Mouse (Mus musculus) midbrain, postnatal 0 days (tissue): ENCODE measurements around the gene Wfikkn2. TPM values are rescaled to one million over a fixed set of nuclear protein-coding genes. Genes with fewer than 3 reads are reported as not detected.
A peak's percentile ranks its signal among the peaks of the same experiment; 100 is the strongest.

Source experiments
- ATAC-seq: fragments of 200-750 bp; cut with Nextera tagmentation; 2 replicates; pipeline ENCODE4 v1.8.0; 2017; ENCODE audit warnings: moderate number of reproducible peaks, mild to moderate bottlenecking, moderate TSS enrichment, moderate library complexity; ENCODE audit not compliant: low FRiP score
- DNase-seq: peaks from one replicate; pipeline ENCODE4 v3.0.0-alpha.2; 2015; ENCODE audit warnings: low spot score
- H3K27ac ChIP-seq: fragments of 300-500 bp; sonication (generic); 2 replicates; pipeline ENCODE4 v1.5.1; 2014; ENCODE audit warnings: low read depth, mild to moderate bottlenecking, low read length, mixed read lengths
- H3K27me3 ChIP-seq: fragments of 300-500 bp; sonication (generic); 2 replicates; pipeline ENCODE4 v1.6.1; 2014; ENCODE audit warnings: low read length, control low read depth, mixed read lengths; ENCODE audit not compliant: insufficient read depth
- H3K36me3 ChIP-seq: fragments of 300-500 bp; sonication (generic); 2 replicates; pipeline ENCODE4 v1.6.1; 2014; ENCODE audit warnings: low read length, control low read depth, mixed read lengths; ENCODE audit not compliant: insufficient read depth
- H3K4me1 ChIP-seq: fragments of 300-500 bp; sonication (generic); 2 replicates; pipeline ENCODE4 v1.6.1; 2014; ENCODE audit warnings: mild to moderate bottlenecking, control low read depth, antibody characterized with exemption, low read length, mixed read lengths; ENCODE audit not compliant: insufficient read depth
- H3K4me2 ChIP-seq: fragments of 300-500 bp; sonication (generic); 2 replicates; pipeline ENCODE4 v1.6.1; 2014; ENCODE audit warnings: low read depth, mild to moderate bottlenecking, low read length, mixed read lengths; ENCODE audit not compliant: poor library complexity, severe bottlenecking
- H3K4me3 ChIP-seq: fragments of 300-500 bp; sonication (generic); 2 replicates; pipeline ENCODE4 v1.5.1; 2014; ENCODE audit warnings: low read depth, mild to moderate bottlenecking, low read length, moderate library complexity
- H3K9ac ChIP-seq: fragments of 300-500 bp; sonication (generic); replicated peaks from 2 replicates; pipeline ENCODE4 v1.6.1; 2014; ENCODE audit warnings: mild to moderate bottlenecking, low read length, moderate library complexity, mixed read lengths; ENCODE audit not compliant: poor library complexity, severe bottlenecking
- H3K9me3 ChIP-seq: fragments of 300-500 bp; sonication (generic); 2 replicates; pipeline ENCODE4 v1.6.1; 2016; ENCODE audit warnings: low read length, control low read depth
- CTCF ChIP-seq: IDR thresholded peaks from 2 replicates; pipeline ENCODE4 v1.5.1; 2016; ENCODE audit warnings: antibody characterized with exemption, mild to moderate bottlenecking
- WGBS: fragments of 180-500 bp; shearing (Covaris S2); extraction: QIAGEN DNeasy Blood & Tissue Kit; methylation state at CpG from one replicate; pipeline ENCODE4 v1.1.7; 2014; 5-methylcytosine and 5-hydroxymethylcytosine counted together
- polyA plus RNA-seq: library from polyadenylated mRNA; unstranded; fragments of >200 nt; fragmentation: Nextera tagmentation; extraction: Ambion mirVana; gene quantifications from 2 replicates; pipeline ENCODE4 v1.2.1, GENCODE M21; 2015
- total RNA-seq: library from RNA; depleted of rRNA; stranded (reverse); fragments of >200 nt; gene quantifications from 2 replicates; pipeline ENCODE4 v1.2.3, GENCODE M21; 2014

Wfikkn2 gene
- total and polyA plus RNA-seq, 2 experiments from 2014 or later, result 2.6 to 10.0 TPM

GRCm38 (mm10) chr11:94216247-94216646, 29.6 kb downstream of the Wfikkn2 start:
- no peaks in the 10 kb centered on the region for H3K9me3 ChIP-seq
- TF ChIP-seq CTCF, result no peak
- H3K9ac ChIP-seq, result no peak overlapping the region
- H3K4me3 ChIP-seq, result no peak overlapping the region
- H3K27ac ChIP-seq, result no peak overlapping the region
- H3K4me2 ChIP-seq, result no peak overlapping the region
- no peaks in the 10 kb centered on the region; the same call in 1 of the 2 replicates for H3K4me1 ChIP-seq
- ATAC-seq, result no peak
- DNase-seq, result no peak
- peaks cover 12% of the 10 kb centered on the region; the same call in 1 of the 2 replicates for H3K36me3 ChIP-seq
- H3K27me3 ChIP-seq, result no peaks in the 10 kb centered on the region
- 36% methylated on average over 2 of the region's 2 CpGs for WGBS

DNA sequence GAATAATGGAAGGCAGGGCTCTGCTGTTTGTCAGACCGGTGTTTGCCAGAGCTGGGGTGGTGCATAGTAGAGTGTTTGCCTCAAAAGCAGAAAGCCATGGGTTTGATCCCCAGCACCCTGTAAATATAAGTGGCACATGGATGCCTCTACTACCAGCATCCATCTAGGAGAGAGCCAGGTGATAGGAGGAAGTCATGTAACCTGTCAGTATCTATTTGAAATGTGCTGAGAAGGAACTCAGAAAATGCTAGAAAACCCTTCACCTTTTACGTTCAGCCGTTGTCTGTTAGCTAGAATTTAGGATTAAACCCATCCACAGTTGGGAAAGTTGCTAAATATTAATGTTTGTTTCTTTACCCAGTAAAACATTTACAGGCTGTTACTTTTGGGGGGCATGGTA, 30.2 kb downstream of the Wfikkn2 start:
- Histone ChIP-seq H3K27ac (no peak overlapping the region), H3K4me1 (no peaks in the 10 kb centered on the region; the same call in 1 of the 2 replicates), H3K4me2 (no peak overlapping the region), H3K9ac (no peak overlapping the region), H3K36me3 (peaks cover 12% of the 10 kb centered on the region; the same call in 1 of the 2 replicates), H3K4me3 (no peak overlapping the region), H3K27me3 (no peaks in the 10 kb centered on the region), H3K9me3 (no peaks in the 10 kb centered on the region)
- TF ChIP-seq CTCF, result no peak
- 82% methylated on average over 3 of the region's 3 CpGs for WGBS
- DNase-seq (no peak), ATAC-seq (no peak)

DNA sequence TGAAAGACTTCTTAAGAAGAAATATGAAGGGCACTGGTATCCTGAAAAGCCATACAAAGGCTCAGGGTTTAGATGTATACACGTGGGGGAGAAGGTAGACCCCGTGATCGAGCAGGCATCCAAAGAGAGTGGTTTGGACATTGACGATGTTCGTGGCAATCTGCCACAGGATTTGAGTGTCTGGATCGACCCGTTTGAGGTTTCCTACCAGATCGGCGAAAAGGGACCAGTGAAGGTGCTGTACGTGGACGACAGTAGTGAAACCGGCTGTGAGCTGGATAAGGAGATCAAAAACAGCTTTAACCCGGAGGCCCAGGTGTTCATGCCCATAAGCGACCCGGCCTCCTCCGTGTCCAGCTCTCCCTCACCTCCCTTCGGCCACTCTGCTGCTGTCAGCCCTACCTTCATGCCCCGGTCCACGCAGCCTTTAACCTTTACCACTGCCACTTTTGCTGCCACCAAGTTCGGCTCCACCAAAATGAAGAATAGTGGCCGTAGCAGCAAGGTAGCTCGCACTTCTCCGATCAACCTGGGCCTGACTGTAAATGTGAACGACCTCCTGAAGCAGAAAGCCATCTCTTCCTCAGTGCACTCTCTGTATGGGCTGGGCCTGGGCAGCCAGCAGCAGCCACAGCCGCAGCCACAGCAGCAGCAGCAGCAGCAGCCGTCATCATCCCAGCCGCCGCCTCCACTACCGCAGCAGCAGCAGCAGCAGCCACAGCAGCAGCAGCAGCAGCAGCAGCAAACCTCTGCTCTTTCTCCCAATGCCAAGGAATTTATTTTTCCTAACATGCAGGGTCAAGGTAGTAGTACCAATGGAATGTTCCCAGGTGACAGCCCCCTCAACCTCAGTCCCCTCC, 31.8 kb downstream of the Wfikkn2 start:
- DNase-seq (no peak), ATAC-seq (no peak)
- no peak overlapping the region for H3K9ac ChIP-seq
- H3K27ac ChIP-seq, result no peak overlapping the region
- peak overlapping the region; percentile 99; the same call in 1 of the 2 replicates for H3K4me3 ChIP-seq
- H3K36me3 ChIP-seq, result peaks cover 12% of the 10 kb centered on the region; the same call in 1 of the 2 replicates
- peak overlapping the region; percentile 62 for H3K4me2 ChIP-seq
- H3K9me3 ChIP-seq, result no peaks in the 10 kb centered on the region
- 84% methylated on average over 29 of the region's 29 CpGs for WGBS
- H3K27me3 ChIP-seq, result no peaks in the 10 kb centered on the region
- H3K4me1 ChIP-seq, result no peaks in the 10 kb centered on the region; the same call in 1 of the 2 replicates
- no peak for TF ChIP-seq CTCF

DNA sequence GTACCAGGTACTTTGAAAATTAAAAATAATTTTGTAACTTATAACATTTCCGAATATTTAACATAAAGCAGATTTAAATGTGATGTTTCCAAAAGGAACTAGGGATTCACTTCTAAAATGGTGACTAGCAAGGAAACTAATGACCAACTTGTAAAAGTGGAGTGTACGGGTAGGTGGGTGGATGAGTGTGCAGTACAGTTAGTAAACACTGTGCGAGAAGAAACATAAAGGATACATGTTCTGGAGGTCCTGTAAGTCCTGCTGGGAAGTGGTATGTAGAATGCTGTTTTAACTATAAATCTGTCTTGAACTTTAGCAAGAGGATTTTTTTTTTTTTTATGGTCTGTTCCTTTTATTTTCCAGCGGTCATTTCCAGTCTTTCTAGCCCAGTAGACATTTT, 32.8 kb downstream of the Wfikkn2 start:
- H3K9ac ChIP-seq, result peak overlapping the region; percentile 99; the same call in 1 of the 2 replicates

DNA sequence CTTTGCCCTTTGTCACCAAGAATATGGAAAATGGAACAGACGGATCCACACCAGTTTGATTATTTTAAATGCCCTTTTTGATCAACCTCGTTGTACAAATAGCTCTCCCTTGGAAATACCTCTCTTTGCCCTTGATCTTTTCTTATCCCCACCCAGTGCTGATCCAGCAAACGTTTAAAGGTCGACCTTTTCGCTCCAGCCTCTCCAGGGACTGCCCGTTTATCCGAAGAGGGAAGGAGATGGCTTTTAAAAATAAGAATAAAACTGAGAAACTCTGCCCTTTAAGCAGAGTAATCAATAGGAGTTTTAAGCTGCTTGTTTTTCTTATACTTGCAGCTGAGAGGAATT, 33.3 kb downstream of the Wfikkn2 start:
- no peak for ATAC-seq
- Histone ChIP-seq H3K9me3 (no peaks in the 10 kb centered on the region), H3K36me3 (peaks cover 12% of the 10 kb centered on the region; the same call in 1 of the 2 replicates), H3K4me3 (peak overlapping the region; percentile 99), H3K9ac (peak overlapping the region; percentile 99), H3K27ac (peak overlapping the region; percentile 98), H3K27me3 (no peaks in the 10 kb centered on the region), H3K4me2 (peak overlapping the region; percentile 62), H3K4me1 (peaks cover 4% of the 10 kb centered on the region; the same call in 1 of the 2 replicates)
- TF ChIP-seq CTCF, result no peak
- no peak for DNase-seq
- 0% methylated on average over 7 of the region's 7 CpGs for WGBS

More for the DNA sequence above, 32.8 kb downstream of the Wfikkn2 start:
- Histone ChIP-seq H3K27ac (no peak overlapping the region), H3K4me2 (peak overlapping the region; percentile 62), H3K9me3 (no peaks in the 10 kb centered on the region), H3K4me1 (peaks cover 4% of the 10 kb centered on the region; the same call in 1 of the 2 replicates), H3K36me3 (peaks cover 12% of the 10 kb centered on the region; the same call in 1 of the 2 replicates), H3K4me3 (peak overlapping the region; percentile 99), H3K27me3 (no peaks in the 10 kb centered on the region)
- 56% methylated on average over 4 of the region's 4 CpGs for WGBS
- DNase-seq, result no peak
- no peak for ATAC-seq
- no peak for TF ChIP-seq CTCF
